Mouse (Mus musculus) lung, embryonic 16.5 days (tissue): ENCODE measurements around the gene Uba5. TPM values are rescaled to one million over a fixed set of nuclear protein-coding genes. Genes with fewer than 3 reads are reported as not detected.

Experiments
- ATAC-seq: fragments of 200-750 bp; cut with Nextera tagmentation; 2 replicates; pipeline ENCODE4 v1.8.0; 2017; ENCODE audit warnings: low read depth, mild to moderate bottlenecking, moderate library complexity
- H3K27ac ChIP-seq: fragments of 300-500 bp; sonication (generic); 2 replicates; pipeline ENCODE4 v1.5.1; 2014; ENCODE audit warnings: mild to moderate bottlenecking, control low read depth, low read length
- H3K27me3 ChIP-seq: fragments of 300-500 bp; sonication (generic); 2 replicates; pipeline ENCODE4 v1.6.1; 2014; ENCODE audit warnings: low read depth, low read length, mixed read lengths; ENCODE audit not compliant: control insufficient read depth, insufficient read depth
- H3K36me3 ChIP-seq: fragments of 300-500 bp; sonication (generic); 2 replicates; pipeline ENCODE4 v1.6.1; 2014; ENCODE audit warnings: low read length; ENCODE audit not compliant: control insufficient read depth, insufficient read depth
- H3K4me1 ChIP-seq: fragments of 300-500 bp; sonication (generic); replicated peaks from 2 replicates; pipeline ENCODE4 v1.6.1; 2014; ENCODE audit warnings: low read length, mixed read lengths; ENCODE audit not compliant: control insufficient read depth, insufficient read depth
- H3K4me2 ChIP-seq: fragments of 300-500 bp; sonication (generic); 2 replicates; pipeline ENCODE4 v1.6.1; 2014; ENCODE audit warnings: low read depth, low read length, control low read depth
- H3K4me3 ChIP-seq: fragments of 300-500 bp; sonication (generic); 2 replicates; pipeline ENCODE4 v1.5.1; 2014; ENCODE audit warnings: mild to moderate bottlenecking, low read length, control low read depth
- H3K9ac ChIP-seq: fragments of 300-500 bp; sonication (generic); 2 replicates; pipeline ENCODE4 v1.6.1; 2014; ENCODE audit warnings: low read length, control low read depth
- H3K9me3 ChIP-seq: fragments of 300-500 bp; sonication (generic); 2 replicates; pipeline ENCODE4 v1.6.1; 2016; ENCODE audit warnings: low read length; ENCODE audit not compliant: control insufficient read depth
- WGBS: fragments of 180-500 bp; shearing (Covaris S2); extraction: QIAGEN DNeasy Blood & Tissue Kit; methylation state at CpG from one replicate; pipeline ENCODE4 v1.1.7; 2014; 5-methylcytosine and 5-hydroxymethylcytosine counted together
- polyA plus RNA-seq: library from polyadenylated mRNA; unstranded; fragments of >200 nt; fragmentation: Nextera tagmentation; extraction: Ambion mirVana; gene quantifications from 2 replicates; pipeline ENCODE4 v1.2.1, GENCODE M21; 2015

Uba5 gene
- polyA plus RNA-seq, 1 experiment from 2014 or later, result 41.5 TPM

DNA sequence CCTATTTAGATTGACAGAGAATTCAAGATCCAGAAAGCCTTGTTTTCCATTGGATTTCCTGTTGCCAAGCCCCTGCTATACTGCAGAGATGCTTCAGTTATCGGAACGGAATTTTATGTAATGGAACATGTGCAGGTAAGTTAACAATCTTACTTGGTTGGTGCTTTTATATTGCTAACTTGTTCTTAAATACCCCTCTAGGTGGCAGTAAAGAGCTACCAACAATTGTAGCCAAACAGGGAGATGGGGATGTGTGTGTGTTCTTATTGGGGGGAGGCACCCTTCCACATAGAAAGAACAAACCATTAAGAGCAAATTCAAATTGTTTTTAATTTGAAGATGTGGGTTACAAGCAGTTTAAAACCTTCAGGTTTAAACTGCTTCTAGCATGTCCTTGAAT, 12.9 kb upstream of the Uba5 start:
- H3K4me2 ChIP-seq, result no peak overlapping the region
- H3K36me3 ChIP-seq, result no peaks in the 10 kb centered on the region
- no peak overlapping the region for H3K4me3 ChIP-seq
- 59% methylated on average over 2 of the region's 2 CpGs for WGBS
- ATAC-seq, result no peak
- no peaks in the 10 kb centered on the region for H3K27me3 ChIP-seq
- H3K9ac ChIP-seq, result no peak overlapping the region
- H3K4me1 ChIP-seq, result no peaks in the 10 kb centered on the region
- no peak overlapping the region for H3K27ac ChIP-seq
- H3K9me3 ChIP-seq, result no peaks in the 10 kb centered on the region

DNA sequence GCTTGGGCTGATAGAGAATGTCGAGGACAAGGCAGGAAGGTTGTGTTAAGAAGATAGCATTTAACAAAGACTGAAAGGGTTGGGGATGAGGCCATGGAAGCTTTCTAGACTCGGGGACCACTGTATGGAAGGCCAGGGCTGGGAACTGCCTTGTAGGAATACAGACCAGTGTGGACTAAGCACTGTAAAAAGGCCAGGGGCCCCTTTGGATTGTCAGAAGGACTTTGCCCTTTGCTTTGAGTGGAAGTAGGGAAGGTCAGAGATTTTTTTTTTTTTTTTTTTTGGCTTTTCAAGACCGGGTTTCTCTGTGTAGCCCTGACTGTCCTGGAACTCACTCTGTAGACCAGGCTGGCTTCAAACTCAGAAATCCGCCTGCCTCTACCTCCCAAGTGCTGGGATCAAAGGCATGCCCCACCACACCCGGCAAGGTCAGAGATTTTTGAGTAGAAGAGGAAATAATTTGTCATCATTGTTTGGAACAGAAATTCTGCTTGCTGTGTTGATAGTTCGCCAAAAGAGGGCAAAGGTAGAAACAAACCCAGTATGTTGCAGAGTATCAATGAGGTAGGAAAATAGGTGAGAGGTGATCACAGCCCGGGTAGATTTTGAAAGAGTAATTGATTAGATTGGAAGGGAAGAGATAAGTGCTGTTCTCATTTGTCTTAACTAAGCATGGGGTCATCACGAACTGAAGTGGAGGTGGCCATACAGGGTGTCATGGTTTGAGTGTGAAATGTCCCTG, 8.1 kb upstream of the Uba5 start:
- no peak overlapping the region for H3K4me3 ChIP-seq
- no peaks in the 10 kb centered on the region for H3K9me3 ChIP-seq
- no peak for ATAC-seq
- no peaks in the 10 kb centered on the region for H3K4me1 ChIP-seq
- 63% methylated on average over 8 of the region's 8 CpGs for WGBS
- no peaks in the 10 kb centered on the region for H3K36me3 ChIP-seq
- H3K9ac ChIP-seq, result no peak overlapping the region
- no peak overlapping the region for H3K4me2 ChIP-seq
- no peak overlapping the region for H3K27ac ChIP-seq
- H3K27me3 ChIP-seq, result no peaks in the 10 kb centered on the region

GRCm38 (mm10) chr9:104070241-104070640, 7.3 kb upstream of the Uba5 start:
- WGBS, result 59% methylated on average over 4 of the region's 4 CpGs
- ATAC-seq, result no peak

DNA sequence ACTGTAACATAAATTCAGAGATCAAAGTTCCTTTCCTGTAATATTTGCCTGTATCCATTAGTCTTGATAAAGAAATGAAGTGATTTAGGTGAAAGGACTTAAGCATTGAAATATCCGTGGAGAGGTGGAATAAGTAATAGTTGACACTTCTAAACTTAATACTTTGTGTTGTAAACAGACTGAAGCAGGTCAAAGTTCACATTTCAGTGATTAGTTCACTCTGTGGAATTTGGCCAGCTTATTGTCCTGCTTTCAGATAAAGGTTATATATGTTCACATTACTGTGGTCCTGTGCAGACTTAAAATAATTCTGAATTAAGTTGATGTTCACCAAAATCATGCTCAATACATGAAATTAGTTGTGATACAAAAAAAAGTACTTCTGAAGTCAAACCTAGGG, 1.6 kb upstream of the Uba5 start:
- ATAC-seq, result no peak
- H3K4me3 ChIP-seq, result no peak overlapping the region
- H3K27ac ChIP-seq, result no peak overlapping the region
- H3K4me1 ChIP-seq, result peaks cover 14% of the 10 kb centered on the region
- H3K36me3 ChIP-seq, result 0 out of 2 replicates have a peak, but pooled peaks cover 2% of the 10 kb centered on the region
- no peak overlapping the region for H3K4me2 ChIP-seq
- no peaks in the 10 kb centered on the region for H3K9me3 ChIP-seq
- H3K27me3 ChIP-seq, result no peaks in the 10 kb centered on the region
- no peak overlapping the region for H3K9ac ChIP-seq
- WGBS, result 18% methylated on average over 1 of the region's 1 CpGs

More at GRCm38 (mm10) chr9:104070241-104070640, 7.3 kb upstream of the Uba5 start:
- H3K9me3 ChIP-seq, result no peaks in the 10 kb centered on the region
- no peaks in the 10 kb centered on the region for H3K36me3 ChIP-seq
- H3K9ac ChIP-seq, result no peak overlapping the region
- H3K27me3 ChIP-seq, result no peaks in the 10 kb centered on the region
- H3K27ac ChIP-seq, result no peak overlapping the region
- H3K4me2 ChIP-seq, result no peak overlapping the region
- no peak overlapping the region for H3K4me3 ChIP-seq
- no peaks in the 10 kb centered on the region for H3K4me1 ChIP-seq

- under 1% methylated on average over 26 of the region's 30 CpGs for WGBS
- Histone ChIP-seq H3K4me1 (peaks cover 14% of the 10 kb centered on the region), H3K4me2 (peak within 1 kb of the TSS; percentile 88), H3K4me3 (peak within 1 kb of the TSS; percentile 99), H3K36me3 (peaks cover 3% of the 10 kb centered on the region; the same call in 1 of the 2 replicates), H3K9me3 (no peaks in the 10 kb centered on the region), H3K27me3 (no peaks in the 10 kb centered on the region), H3K27ac (peak within 1 kb of the TSS; percentile 71), H3K9ac (peak within 1 kb of the TSS; percentile 91)
- ATAC-seq, result peak; percentile 96
Measured at GRCm38 (mm10) chr9:104063244-104063961, 469 bp upstream of the Uba5 start, which contains the start of gene Acad11. TSS of gene Acad11 (plus strand) at chr9:104063377.

- Histone ChIP-seq H3K9me3 (no peaks in the 10 kb centered on the region), H3K36me3 (peaks cover 67% of the 10 kb centered on the region), H3K4me1 (no peaks in the 10 kb centered on the region), H3K4me3 (no peak overlapping the region), H3K4me2 (no peak overlapping the region), H3K27me3 (no peaks in the 10 kb centered on the region), H3K27ac (no peak overlapping the region), H3K9ac (no peak overlapping the region)
- WGBS, result 87% methylated on average over 6 of the region's 6 CpGs
- no peak for ATAC-seq
Measured at GRCm38 (mm10) chr9:104051028-104051427, 11.9 kb downstream of the Uba5 start.

GRCm38 (mm10) chr9:104043676-104044075, 19.3 kb downstream of the Uba5 start:
- Histone ChIP-seq H3K4me1 (no peaks in the 10 kb centered on the region), H3K36me3 (peaks cover 20% of the 10 kb centered on the region), H3K4me3 (no peak overlapping the region), H3K4me2 (no peak overlapping the region), H3K27me3 (no peaks in the 10 kb centered on the region), H3K9ac (no peak overlapping the region), H3K9me3 (no peaks in the 10 kb centered on the region), H3K27ac (no peak overlapping the region)
- 77% methylated on average over 4 of the region's 4 CpGs for whole genome bisulfite sequencing
- no peak for ATAC-seq

GRCm38 (mm10) chr9:104040362-104040761, 22.6 kb downstream of the Uba5 start, which contains the start of gene Gm28305:
TSS of gene Gm28305 (plus strand) at chr9:104040662.
- H3K9ac ChIP-seq, result no peak within 1 kb of the TSS
- no peak within 1 kb of the TSS for H3K27ac ChIP-seq
- ATAC-seq, result no peak
- no peaks in the 10 kb centered on the region for H3K4me1 ChIP-seq
- no peak within 1 kb of the TSS for H3K4me2 ChIP-seq
- H3K9me3 ChIP-seq, result no peaks in the 10 kb centered on the region
- H3K27me3 ChIP-seq, result no peaks in the 10 kb centered on the region
- peaks cover 7% of the 10 kb centered on the region; the same call in 1 of the 2 replicates for H3K36me3 ChIP-seq
- WGBS, result 56% methylated on average over 2 of the region's 2 CpGs
- H3K4me3 ChIP-seq, result no peak within 1 kb of the TSS

- Histone ChIP-seq H3K9ac (no peak overlapping the region), H3K9me3 (no peaks in the 10 kb centered on the region), H3K27me3 (no peaks in the 10 kb centered on the region), H3K36me3 (peaks cover 7% of the 10 kb centered on the region; the same call in 1 of the 2 replicates), H3K4me1 (no peaks in the 10 kb centered on the region), H3K4me3 (no peak overlapping the region), H3K27ac (no peak overlapping the region), H3K4me2 (no peak overlapping the region)
- 73% methylated on average over 4 of the region's 4 CpGs for WGBS
- no peak for ATAC-seq
Measured at GRCm38 (mm10) chr9:104039742-104040141, 23.2 kb downstream of the Uba5 start.
